Mouse (Mus musculus): ENCODE measurements around the gene Fuom. TPM values are rescaled to one million over a fixed set of nuclear protein-coding genes. Genes with fewer than 3 reads are reported as not detected.

The Fuom gene
- polyA plus RNA-seq, 1 experiment: 34.8 TPM

DNA sequence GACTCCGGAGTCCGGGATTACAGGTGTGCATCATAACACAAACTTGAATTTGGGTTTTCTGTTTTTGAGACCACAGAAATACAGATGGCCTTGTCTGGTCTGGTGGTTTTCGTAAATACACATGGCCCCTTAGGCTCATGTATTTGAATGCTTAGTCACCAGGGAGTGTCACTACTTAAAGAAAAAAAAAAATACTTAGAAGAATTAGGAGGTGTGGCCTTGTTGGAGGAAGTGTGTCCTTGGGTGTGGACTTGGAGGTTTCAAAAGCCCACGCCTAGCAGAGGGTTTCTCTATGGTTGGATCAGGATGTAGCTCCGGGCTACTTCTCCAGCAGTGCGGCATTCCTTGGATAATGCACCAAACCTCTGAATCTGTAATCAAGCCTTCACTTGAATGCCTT lies 24.5 kb downstream of the Fuom start:
- H3K36me3 ChIP-seq (ENCODE audit: control insufficient read depth, insufficient read depth, low read length): no peaks in the 10 kb centered on the region
- H3K27ac ChIP-seq (ENCODE audit: control insufficient read depth, insufficient read depth, low read length): no peak overlapping the region
- WGBS: 60% methylated on average over 6 of the region's 6 CpGs
- TF ChIP-seq CTCF (IDR thresholded peaks at IDR 0.05; ENCODE audit: borderline replicate concordance, control insufficient read depth, extremely low read depth, insufficient read depth, low read length, poor library complexity) (no peak), POLR2A (IDR thresholded peaks at IDR 0.05; ENCODE audit: control insufficient read depth, extremely low read depth, insufficient read depth, low read length, poor library complexity) (no peak)
- no peak for DNase-seq
- H3K4me1 ChIP-seq (replicated peaks; ENCODE audit: control insufficient read depth, insufficient read depth, low read length): peaks cover 2% of the 10 kb centered on the region; the same call in 1 of the 2 replicates
- H3K4me3 ChIP-seq (ENCODE audit: control insufficient read depth, insufficient read depth, low read length): no peak overlapping the region
- peaks cover 3% of the 10 kb centered on the region; the same call in 1 of the 2 replicates for H3K27me3 ChIP-seq (ENCODE audit: control insufficient read depth, insufficient read depth, low read length)

GRCm38 (mm10) chr7:140070042-140070711 lies 32.1 kb downstream of the Fuom start:
- no peaks in the 10 kb centered on the region for H3K4me1 ChIP-seq (replicated peaks; ENCODE audit: control insufficient read depth, insufficient read depth, low read length)
- no peaks in the 10 kb centered on the region for H3K36me3 ChIP-seq (ENCODE audit: control insufficient read depth, insufficient read depth, low read length)
- H3K27me3 ChIP-seq (ENCODE audit: control insufficient read depth, insufficient read depth, low read length): no peaks in the 10 kb centered on the region; the same call in 1 of the 2 replicates
- TF ChIP-seq POLR2A (IDR thresholded peaks at IDR 0.05; ENCODE audit: control insufficient read depth, extremely low read depth, insufficient read depth, low read length, poor library complexity) (no peak), CTCF (IDR thresholded peaks at IDR 0.05; ENCODE audit: borderline replicate concordance, control insufficient read depth, extremely low read depth, insufficient read depth, low read length, poor library complexity) (no peak)
- no peak overlapping the region for H3K4me3 ChIP-seq (ENCODE audit: control insufficient read depth, insufficient read depth, low read length)
- no peak for DNase-seq
- 43% methylated on average over 39 of the region's 39 CpGs for WGBS
- H3K27ac ChIP-seq (ENCODE audit: control insufficient read depth, insufficient read depth, low read length): no peak overlapping the region

- H3K36me3 ChIP-seq (ENCODE audit: control insufficient read depth, insufficient read depth, low read length): no peaks in the 10 kb centered on the region
- H3K4me1 ChIP-seq (replicated peaks; ENCODE audit: control insufficient read depth, insufficient read depth, low read length): no peaks in the 10 kb centered on the region
- 66% methylated on average over 6 of the region's 6 CpGs for WGBS
- TF ChIP-seq POLR2A (IDR thresholded peaks at IDR 0.05; ENCODE audit: control insufficient read depth, extremely low read depth, insufficient read depth, low read length, poor library complexity) (no peak), CTCF (IDR thresholded peaks at IDR 0.05; ENCODE audit: borderline replicate concordance, control insufficient read depth, extremely low read depth, insufficient read depth, low read length, poor library complexity) (no peak)
- H3K27me3 ChIP-seq (ENCODE audit: control insufficient read depth, insufficient read depth, low read length): peaks cover 2% of the 10 kb centered on the region; the same call in 1 of the 2 replicates
- H3K4me3 ChIP-seq (ENCODE audit: control insufficient read depth, insufficient read depth, low read length): no peak overlapping the region
- H3K27ac ChIP-seq (ENCODE audit: control insufficient read depth, insufficient read depth, low read length): no peak overlapping the region
- DNase-seq: no peak
Observed at GRCm38 (mm10) chr7:140067397-140067796, 34.8 kb downstream of the Fuom start.

- H3K27me3 ChIP-seq (ENCODE audit: control insufficient read depth, insufficient read depth, low read length): peaks cover 19% of the 10 kb centered on the region; the same call in 1 of the 2 replicates
- no peaks in the 10 kb centered on the region for H3K36me3 ChIP-seq (ENCODE audit: control insufficient read depth, insufficient read depth, low read length)
- H3K4me3 ChIP-seq (ENCODE audit: control insufficient read depth, insufficient read depth, low read length): no peak overlapping the region
- H3K27ac ChIP-seq (ENCODE audit: control insufficient read depth, insufficient read depth, low read length): no peak overlapping the region
- DNase-seq: peak; percentile 61
- WGBS: 22% methylated on average over 7 of the region's 7 CpGs
- no peak for TF ChIP-seq CTCF (IDR thresholded peaks at IDR 0.05; ENCODE audit: borderline replicate concordance, control insufficient read depth, extremely low read depth, insufficient read depth, low read length, poor library complexity)
- TF ChIP-seq POLR2A (IDR thresholded peaks at IDR 0.05; ENCODE audit: control insufficient read depth, extremely low read depth, insufficient read depth, low read length, poor library complexity): no peak
- 0 out of 2 replicates have a peak, but pooled peaks cover 5% of the 10 kb centered on the region for H3K4me1 ChIP-seq (replicated peaks; ENCODE audit: control insufficient read depth, insufficient read depth, low read length)
Observed at GRCm38 (mm10) chr7:140063092-140063491, 39.1 kb downstream of the Fuom start.

- no peak overlapping the region for H3K4me3 ChIP-seq (ENCODE audit: control insufficient read depth, insufficient read depth, low read length)
- WGBS: 36% methylated on average over 11 of the region's 11 CpGs
- H3K36me3 ChIP-seq (ENCODE audit: control insufficient read depth, insufficient read depth, low read length): no peaks in the 10 kb centered on the region
- 0 out of 2 replicates have a peak, but pooled peaks cover 5% of the 10 kb centered on the region for H3K4me1 ChIP-seq (replicated peaks; ENCODE audit: control insufficient read depth, insufficient read depth, low read length)
- TF ChIP-seq POLR2A (IDR thresholded peaks at IDR 0.05; ENCODE audit: control insufficient read depth, extremely low read depth, insufficient read depth, low read length, poor library complexity) (no peak), CTCF (IDR thresholded peaks at IDR 0.05; ENCODE audit: borderline replicate concordance, control insufficient read depth, extremely low read depth, insufficient read depth, low read length, poor library complexity) (no peak)
- no peak overlapping the region for H3K27ac ChIP-seq (ENCODE audit: control insufficient read depth, insufficient read depth, low read length)
- peaks cover 23% of the 10 kb centered on the region; the same call in 1 of the 2 replicates for H3K27me3 ChIP-seq (ENCODE audit: control insufficient read depth, insufficient read depth, low read length)
- DNase-seq: no peak
Observed at GRCm38 (mm10) chr7:140062307-140062706, 39.9 kb downstream of the Fuom start.

- WGBS: 14% methylated on average over 6 of the region's 6 CpGs
- H3K27ac ChIP-seq (ENCODE audit: control insufficient read depth, insufficient read depth, low read length): no peak overlapping the region
- DNase-seq: no peak
- TF ChIP-seq CTCF (IDR thresholded peaks at IDR 0.05; ENCODE audit: borderline replicate concordance, control insufficient read depth, extremely low read depth, insufficient read depth, low read length, poor library complexity) (no peak), POLR2A (IDR thresholded peaks at IDR 0.05; ENCODE audit: control insufficient read depth, extremely low read depth, insufficient read depth, low read length, poor library complexity) (no peak)
- H3K36me3 ChIP-seq (ENCODE audit: control insufficient read depth, insufficient read depth, low read length): no peaks in the 10 kb centered on the region
- 0 out of 2 replicates have a peak, but pooled peaks cover 5% of the 10 kb centered on the region for H3K4me1 ChIP-seq (replicated peaks; ENCODE audit: control insufficient read depth, insufficient read depth, low read length)
- no peak overlapping the region for H3K4me3 ChIP-seq (ENCODE audit: control insufficient read depth, insufficient read depth, low read length)
- H3K27me3 ChIP-seq (ENCODE audit: control insufficient read depth, insufficient read depth, low read length): peaks cover 28% of the 10 kb centered on the region; the same call in 1 of the 2 replicates
Observed at GRCm38 (mm10) chr7:140061832-140062130, 40.5 kb downstream of the Fuom start.

All from thymus, adult 2 months (tissue).